Mouse (Mus musculus): ENCODE results near the gene Cela1. TPM values are rescaled to one million over a fixed set of nuclear protein-coding genes. Genes with fewer than 3 reads are reported as not detected.

Cela1 gene
- polyA plus RNA-seq, 1 experiment from 2014 or later: 11.0 TPM

GRCm38 (mm10) chr15:100683041-100683440 is 4.7 kb downstream of the Cela1 start:
- 53% methylated on average over 2 of the region's 2 CpGs for WGBS (ENCODE audit: insufficient replicate concordance)
- Histone ChIP-seq H3K9me3 (replicated peaks) (no peaks in the 10 kb centered on the region), H3K4me3 (no peak overlapping the region), H3K9ac (no peak overlapping the region), H3K4me1 (peaks cover 75% of the 10 kb centered on the region), H3K4me2 (no peak overlapping the region), H3K36me3 (no peaks in the 10 kb centered on the region), H3K27ac (no peak overlapping the region), H3K27me3 (replicated peaks) (0 out of 2 replicates have a peak, but pooled peaks cover 3% of the 10 kb centered on the region)
- peak; percentile 25; the same call in 1 of the 2 replicates for ATAC-seq

- no peak overlapping the region for H3K9ac ChIP-seq
- WGBS (ENCODE audit: insufficient replicate concordance): 53% methylated on average over 7 of the region's 7 CpGs
- H3K9me3 ChIP-seq (replicated peaks): no peaks in the 10 kb centered on the region
- H3K36me3 ChIP-seq: no peaks in the 10 kb centered on the region
- no peak for ATAC-seq
- H3K27me3 ChIP-seq (replicated peaks): 0 out of 2 replicates have a peak, but pooled peaks cover 3% of the 10 kb centered on the region
- no peak overlapping the region for H3K4me3 ChIP-seq
- no peak overlapping the region for H3K4me2 ChIP-seq
- peaks cover 62% of the 10 kb centered on the region for H3K4me1 ChIP-seq
- H3K27ac ChIP-seq: no peak overlapping the region
Observed at GRCm38 (mm10) chr15:100681770-100682169, 6.0 kb downstream of the Cela1 start.

GRCm38 (mm10) chr15:100680381-100680780 is 7.3 kb downstream of the Cela1 start:
- ATAC-seq: no peak
- WGBS (ENCODE audit: insufficient replicate concordance): 25% methylated on average over 3 of the region's 3 CpGs
- Histone ChIP-seq H3K27me3 (replicated peaks) (no peaks in the 10 kb centered on the region), H3K36me3 (no peaks in the 10 kb centered on the region), H3K9me3 (replicated peaks) (no peaks in the 10 kb centered on the region), H3K4me3 (no peak overlapping the region), H3K4me2 (no peak overlapping the region), H3K27ac (no peak overlapping the region), H3K4me1 (peaks cover 53% of the 10 kb centered on the region), H3K9ac (no peak overlapping the region)

- H3K4me2 ChIP-seq: no peak overlapping the region
- H3K4me1 ChIP-seq: peaks cover 53% of the 10 kb centered on the region
- H3K9ac ChIP-seq: no peak overlapping the region
- H3K27me3 ChIP-seq (replicated peaks): no peaks in the 10 kb centered on the region
- no peak overlapping the region for H3K4me3 ChIP-seq
- ATAC-seq: no peak
- peak overlapping the region; percentile 59; the same call in 1 of the 2 replicates for H3K27ac ChIP-seq
- H3K36me3 ChIP-seq: no peaks in the 10 kb centered on the region
- no peaks in the 10 kb centered on the region for H3K9me3 ChIP-seq (replicated peaks)
- WGBS (ENCODE audit: insufficient replicate concordance): 74% methylated on average over 14 of the region's 14 CpGs
Observed at GRCm38 (mm10) chr15:100679005-100679404, 8.7 kb downstream of the Cela1 start.

GRCm38 (mm10) chr15:100678581-100678980 is 9.1 kb downstream of the Cela1 start:
- Histone ChIP-seq H3K4me3 (no peak overlapping the region), H3K27me3 (replicated peaks) (no peaks in the 10 kb centered on the region), H3K9me3 (replicated peaks) (no peaks in the 10 kb centered on the region), H3K4me2 (no peak overlapping the region), H3K9ac (no peak overlapping the region), H3K27ac (peak overlapping the region; percentile 59; the same call in 1 of the 2 replicates), H3K36me3 (no peaks in the 10 kb centered on the region), H3K4me1 (peaks cover 55% of the 10 kb centered on the region)
- WGBS (ENCODE audit: insufficient replicate concordance): 72% methylated on average over 12 of the region's 12 CpGs
- ATAC-seq: no peak

- Histone ChIP-seq H3K27me3 (replicated peaks) (no peaks in the 10 kb centered on the region), H3K9me3 (replicated peaks) (no peaks in the 10 kb centered on the region), H3K27ac (no peak overlapping the region), H3K4me3 (no peak overlapping the region), H3K4me1 (peaks cover 56% of the 10 kb centered on the region), H3K36me3 (no peaks in the 10 kb centered on the region), H3K9ac (no peak overlapping the region), H3K4me2 (no peak overlapping the region)
- WGBS (ENCODE audit: insufficient replicate concordance): 81% methylated on average over 8 of the region's 8 CpGs
- ATAC-seq: no peak
Observed at GRCm38 (mm10) chr15:100677675-100678074, 10.0 kb downstream of the Cela1 start.

GRCm38 (mm10) chr15:100676521-100676920 is 11.2 kb downstream of the Cela1 start:
- H3K9ac ChIP-seq: no peak overlapping the region

GRCm38 (mm10) chr15:100675486-100675885 is 12.2 kb downstream of the Cela1 start:
- Histone ChIP-seq H3K4me1 (peaks cover 52% of the 10 kb centered on the region), H3K4me3 (no peak overlapping the region), H3K9ac (no peak overlapping the region), H3K4me2 (no peak overlapping the region), H3K27me3 (replicated peaks) (no peaks in the 10 kb centered on the region), H3K27ac (peak overlapping the region; percentile 87), H3K36me3 (no peaks in the 10 kb centered on the region), H3K9me3 (replicated peaks) (no peaks in the 10 kb centered on the region)
- 59% methylated on average over 3 of the region's 3 CpGs for WGBS (ENCODE audit: insufficient replicate concordance)
- no peak for ATAC-seq

More at GRCm38 (mm10) chr15:100676521-100676920, 11.2 kb downstream of the Cela1 start:
- H3K9me3 ChIP-seq (replicated peaks): no peaks in the 10 kb centered on the region
- ATAC-seq: no peak
- H3K27ac ChIP-seq: no peak overlapping the region
- H3K27me3 ChIP-seq (replicated peaks): no peaks in the 10 kb centered on the region
- no peak overlapping the region for H3K4me2 ChIP-seq
- H3K4me3 ChIP-seq: no peak overlapping the region
- H3K36me3 ChIP-seq: no peaks in the 10 kb centered on the region
- WGBS (ENCODE audit: insufficient replicate concordance): 73% methylated on average over 1 of the region's 1 CpGs
- H3K4me1 ChIP-seq: peaks cover 61% of the 10 kb centered on the region

GRCm38 (mm10) chr15:100674566-100674965 is 13.2 kb downstream of the Cela1 start:
- Histone ChIP-seq H3K36me3 (no peaks in the 10 kb centered on the region), H3K4me1 (peaks cover 49% of the 10 kb centered on the region), H3K9ac (peak overlapping the region; percentile 40; the same call in 1 of the 2 replicates), H3K4me3 (no peak overlapping the region), H3K4me2 (peak overlapping the region; percentile 62; the same call in 1 of the 2 replicates), H3K9me3 (replicated peaks) (no peaks in the 10 kb centered on the region), H3K27me3 (replicated peaks) (no peaks in the 10 kb centered on the region), H3K27ac (peak overlapping the region; percentile 87)
- ATAC-seq: no peak
- WGBS (ENCODE audit: insufficient replicate concordance): 49% methylated on average over 10 of the region's 10 CpGs

GRCm38 (mm10) chr15:100673585-100674391 is 13.9 kb downstream of the Cela1 start:
- Histone ChIP-seq H3K27ac (peak overlapping the region; percentile 87), H3K36me3 (no peaks in the 10 kb centered on the region), H3K9ac (peak overlapping the region; percentile 40; the same call in 1 of the 2 replicates), H3K4me2 (peak overlapping the region; percentile 62), H3K4me1 (peaks cover 51% of the 10 kb centered on the region), H3K4me3 (peak overlapping the region; percentile 22), H3K27me3 (replicated peaks) (no peaks in the 10 kb centered on the region), H3K9me3 (replicated peaks) (no peaks in the 10 kb centered on the region)
- peak; percentile 89 for ATAC-seq
- WGBS (ENCODE audit: insufficient replicate concordance): 12% methylated on average over 11 of the region's 12 CpGs

GRCm38 (mm10) chr15:100670833-100671232 is 16.9 kb downstream of the Cela1 start:
- no peak for ATAC-seq
- no peak overlapping the region for H3K27ac ChIP-seq
- H3K36me3 ChIP-seq: no peaks in the 10 kb centered on the region
- H3K4me1 ChIP-seq: peaks cover 79% of the 10 kb centered on the region
- H3K4me3 ChIP-seq: no peak overlapping the region
- no peak overlapping the region for H3K4me2 ChIP-seq
- H3K9me3 ChIP-seq (replicated peaks): no peaks in the 10 kb centered on the region
- no peaks in the 10 kb centered on the region for H3K27me3 ChIP-seq (replicated peaks)
- no peak overlapping the region for H3K9ac ChIP-seq
- 79% methylated on average over 5 of the region's 5 CpGs for WGBS (ENCODE audit: insufficient replicate concordance)

- 62% methylated on average over 8 of the region's 8 CpGs for WGBS (ENCODE audit: insufficient replicate concordance)
- Histone ChIP-seq H3K9ac (no peak overlapping the region), H3K9me3 (replicated peaks) (no peaks in the 10 kb centered on the region), H3K36me3 (no peaks in the 10 kb centered on the region), H3K4me2 (no peak overlapping the region), H3K4me3 (no peak overlapping the region), H3K4me1 (peaks cover 79% of the 10 kb centered on the region), H3K27me3 (replicated peaks) (no peaks in the 10 kb centered on the region), H3K27ac (0 out of 2 replicates have a peak overlapping the region, but pooled peaks have one; percentile 14)
- ATAC-seq: no peak
Observed at GRCm38 (mm10) chr15:100670004-100670403, 17.7 kb downstream of the Cela1 start.

Data from liver, embryonic 12.5 days (tissue).